Mouse (Mus musculus) spleen, adult 2 months (tissue): ENCODE results near the gene Vinac1.

Experiments used
- CTCF ChIP-seq: fragments of 200-500 bp; IDR thresholded peaks from 2 replicates; pipeline ENCODE4 v1.5.1; 2011; ENCODE audit warnings: mild to moderate bottlenecking, inconsistent platforms; ENCODE audit not compliant: insufficient read depth, insufficient read length, insufficient replicate concordance; ENCODE audit errors: extremely low read depth
- POLR2A ChIP-seq: fragments of 200-500 bp; IDR thresholded peaks from 2 replicates; pipeline ENCODE4 v1.6.1; 2011; ENCODE audit warnings: low read depth, low read length, inconsistent platforms

- TF ChIP-seq POLR2A (no peak), CTCF (no peak)
Observed at GRCm38 (mm10) chr2:129081097-129081496, 33.1 kb upstream of the Vinac1 start.
